Mouse (Mus musculus) fibroblast of lung, adult 2 months (primary cell): ENCODE measurements around the gene Trf.

Source experiments
- DNase-seq: peaks from one replicate; pipeline ENCODE4 v3.0.0-alpha.2; 2011; ENCODE audit warnings: low read depth

Trf gene

GRCm38 (mm10) chr9:103154568-103154967 is 75.7 kb downstream of the Trf start:
- no peak for DNase-seq
